Mouse (Mus musculus) cortical plate, adult 2 months (tissue): Measurements from ENCODE around the gene Edn3. TPM values are rescaled to one million over a fixed set of nuclear protein-coding genes. Genes with fewer than 3 reads are reported as not detected.

ENCODE experiments used
- H3K27ac ChIP-seq: fragments of 200-500 bp; 2 replicates; pipeline ENCODE4 v1.5.1; 2012; ENCODE audit warnings: low read length, control low read depth, inconsistent platforms; ENCODE audit not compliant: insufficient read depth
- H3K4me1 ChIP-seq: fragments of 200-500 bp; 2 replicates; pipeline ENCODE4 v1.6.1; 2011; ENCODE audit warnings: low read length; ENCODE audit not compliant: control insufficient read depth, insufficient read depth
- H3K4me3 ChIP-seq: fragments of 200-500 bp; 2 replicates; pipeline ENCODE4 v1.5.1; 2011; ENCODE audit warnings: mild to moderate bottlenecking, low read length, control low read depth; ENCODE audit not compliant: insufficient read depth
- CTCF ChIP-seq: fragments of 200-500 bp; IDR thresholded peaks from 2 replicates; pipeline ENCODE4 v1.5.1; 2011; ENCODE audit warnings: mild to moderate bottlenecking, control low read depth, low read length; ENCODE audit not compliant: insufficient read depth; ENCODE audit errors: extremely low read depth
- POLR2A ChIP-seq: fragments of 200-500 bp; IDR thresholded peaks from 2 replicates; pipeline ENCODE4 v1.6.1; 2011; ENCODE audit warnings: mild to moderate bottlenecking, low read length, control low read depth; ENCODE audit not compliant: insufficient read depth; ENCODE audit errors: extremely low read depth
- polyA plus RNA-seq: library from polyadenylated mRNA; depleted of rRNA; stranded (reverse); fragments of >200 nt; gene quantifications from 2 replicates; pipeline ENCODE4 v1.2.3, GENCODE M21; 2012

Edn3 gene
- polyA plus RNA-seq, 1 experiment = 6.8 TPM

GRCm38 (mm10) chr2:174754231-174754630 is 6.2 kb upstream of the Edn3 start:
- Histone ChIP-seq H3K4me3 (no peak overlapping the region), H3K4me1 (no peaks in the 10 kb centered on the region), H3K27ac (no peak overlapping the region)
- TF ChIP-seq POLR2A (no peak), CTCF (no peak)

- no peak overlapping the region for H3K4me3 ChIP-seq
- no peak for TF ChIP-seq CTCF
- no peak for TF ChIP-seq POLR2A
- no peaks in the 10 kb centered on the region for H3K4me1 ChIP-seq
- no peak overlapping the region for H3K27ac ChIP-seq
Measured at GRCm38 (mm10) chr2:174759189-174759588, 1.2 kb upstream of the Edn3 start.

GRCm38 (mm10) chr2:174761452-174762101 is 1.2 kb downstream of the Edn3 start:
- H3K27ac ChIP-seq = no peak overlapping the region
- no peaks in the 10 kb centered on the region for H3K4me1 ChIP-seq
- no peak overlapping the region; the same call in 1 of the 2 replicates for H3K4me3 ChIP-seq
- TF ChIP-seq POLR2A (no peak), CTCF (no peak)

GRCm38 (mm10) chr2:174762310-174762709 is 1.9 kb downstream of the Edn3 start:
- H3K4me3 ChIP-seq = no peak overlapping the region

GRCm38 (mm10) chr2:174768891-174769528 is 8.6 kb downstream of the Edn3 start:
- TF ChIP-seq POLR2A (no peak), CTCF (no peak)
- no peaks in the 10 kb centered on the region for H3K4me1 ChIP-seq
- H3K27ac ChIP-seq = peak overlapping the region; percentile 37; the same call in 1 of the 2 replicates

More at GRCm38 (mm10) chr2:174762310-174762709, 1.9 kb downstream of the Edn3 start:
- TF ChIP-seq CTCF (no peak), POLR2A (no peak)
- no peak overlapping the region for H3K27ac ChIP-seq
- no peaks in the 10 kb centered on the region for H3K4me1 ChIP-seq

GRCm38 (mm10) chr2:174774177-174775111 is 14.0 kb downstream of the Edn3 start:
- TF ChIP-seq POLR2A (no peak), CTCF (no peak)
- Histone ChIP-seq H3K27ac (no peak overlapping the region), H3K4me3 (no peak overlapping the region), H3K4me1 (no peaks in the 10 kb centered on the region)

More at GRCm38 (mm10) chr2:174768891-174769528, 8.6 kb downstream of the Edn3 start:
- no peak overlapping the region for H3K4me3 ChIP-seq

- TF ChIP-seq POLR2A (no peak), CTCF (no peak)
- Histone ChIP-seq H3K27ac (no peak overlapping the region), H3K4me3 (no peak overlapping the region), H3K4me1 (no peaks in the 10 kb centered on the region)
Measured at GRCm38 (mm10) chr2:174782016-174782415, 21.6 kb downstream of the Edn3 start.

- H3K4me1 ChIP-seq = no peaks in the 10 kb centered on the region
- no peak for TF ChIP-seq POLR2A
- no peak for TF ChIP-seq CTCF
- no peak overlapping the region for H3K27ac ChIP-seq
- no peak overlapping the region for H3K4me3 ChIP-seq
Measured at GRCm38 (mm10) chr2:174782880-174783279, 22.5 kb downstream of the Edn3 start.

- Histone ChIP-seq H3K27ac (no peak overlapping the region), H3K4me1 (no peaks in the 10 kb centered on the region), H3K4me3 (no peak overlapping the region)
- TF ChIP-seq CTCF (no peak), POLR2A (no peak)
Measured at GRCm38 (mm10) chr2:174788830-174789229, 28.4 kb downstream of the Edn3 start.
